In the genomic region with DNA sequence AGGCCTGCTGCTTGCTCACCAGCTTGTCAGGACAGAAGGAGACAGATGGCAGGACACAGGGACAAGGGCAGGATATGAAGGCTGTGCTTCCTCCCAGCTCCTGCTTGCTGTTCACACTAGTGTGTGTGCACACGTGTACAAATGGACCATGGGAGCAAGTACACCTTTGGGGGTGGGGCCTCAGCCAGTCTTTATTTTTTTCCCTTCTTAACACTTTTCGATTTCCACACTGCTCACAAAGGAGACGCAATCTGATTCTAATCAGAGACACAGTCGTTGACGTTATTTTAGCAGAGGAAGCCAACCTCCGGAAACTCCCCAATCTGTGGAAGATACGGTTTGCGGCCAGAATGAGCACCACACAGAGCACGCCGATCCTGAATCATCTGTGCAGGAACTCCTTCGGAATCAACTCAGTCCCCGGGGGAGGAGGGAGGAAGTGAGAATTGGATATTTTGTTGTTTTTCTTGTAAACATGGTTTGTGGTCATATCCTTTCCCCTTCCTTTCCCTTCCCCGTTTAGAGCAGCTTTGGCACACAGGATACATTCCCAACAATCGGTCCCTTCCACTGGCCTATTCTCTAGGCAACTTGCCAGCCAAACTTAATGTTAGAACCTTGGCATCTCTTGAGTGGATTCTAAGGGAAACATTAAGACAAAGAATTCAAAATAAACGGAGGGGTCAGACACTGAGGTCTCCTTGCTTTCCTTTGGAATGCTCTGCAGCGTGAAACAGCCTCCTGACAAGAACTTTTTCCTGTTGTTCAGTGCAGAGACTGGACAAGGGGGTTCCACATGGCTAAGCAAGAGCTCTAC, we compare ENCODE assay signal across 9 mouse cellular contexts. TPM values are rescaled to one million over a fixed set of nuclear protein-coding genes. Genes with fewer than 3 reads are reported as not detected.
DNase-seq lines count a peak whose midpoint lies in the region; ATAC-seq and TF ChIP-seq lines count a peak whose summit lies in the region.
"Had no signal": no experiment of that assay in that cellular context is flagged by ENCODE, and none has a peak within 500 bp of the region (broad histone marks: within the 10 kb centered on the region; RNA-seq: fewer than 3 reads in every experiment).

No protein-coding gene starts in this region.

- no peak overlapping the region for H3K27ac ChIP-seq in thymus, adult 2 months (ENCODE audit: control insufficient read depth, insufficient read depth, low read length)
- peak overlapping the region; percentile 86 for H3K27ac ChIP-seq in liver, adult 2 months (replicated peaks; ENCODE audit: insufficient read depth, low read depth, low read length)

- no peaks in the 10 kb centered on the region for H3K27me3 ChIP-seq in thymus, adult 2 months (ENCODE audit: control insufficient read depth, insufficient read depth, low read length)
- H3K27me3 ChIP-seq in liver, adult 2 months (ENCODE audit: control insufficient read depth, insufficient read depth, low read length) = no peaks in the 10 kb centered on the region
- H3K27me3 ChIP-seq in splenic B cell, adult 2 months (ENCODE audit: control insufficient read depth, insufficient read depth, low read length, poor library complexity, severe bottlenecking) = no peaks in the 10 kb centered on the region; the same call in 1 of the 2 replicates
- H3K27me3 ChIP-seq: CH12.LX had no signal

- H3K9ac ChIP-seq in liver, adult 2 months (ENCODE audit: low read depth, low read length) = no peak overlapping the region

- peaks cover 22% of the 10 kb centered on the region for H3K4me1 ChIP-seq in thymus, adult 2 months (replicated peaks; ENCODE audit: control insufficient read depth, insufficient read depth, low read length)
- peaks cover 2% of the 10 kb centered on the region; the same call in 1 of the 2 replicates for H3K4me1 ChIP-seq in liver, adult 2 months (ENCODE audit: control insufficient read depth, insufficient read depth, low read length)

- no peaks in the 10 kb centered on the region for H3K36me3 ChIP-seq in thymus, adult 2 months (ENCODE audit: control insufficient read depth, insufficient read depth, low read length)
- no peaks in the 10 kb centered on the region for H3K36me3 ChIP-seq in liver, adult 2 months (ENCODE audit: control insufficient read depth, insufficient read depth, low read length)
- H3K36me3 ChIP-seq in splenic B cell, adult 2 months (ENCODE audit: control insufficient read depth, insufficient read depth, low read length, poor library complexity, severe bottlenecking) = no peaks in the 10 kb centered on the region

- no peak overlapping the region for H3K4me3 ChIP-seq in thymus, adult 2 months (ENCODE audit: control insufficient read depth, insufficient read depth, low read length)
- H3K4me3 ChIP-seq in liver, adult 2 months (ENCODE audit: insufficient read depth, low read depth, low read length) = no peak overlapping the region

- ATAC-seq in hematopoietic stem cell, adult 5-6 weeks (replicated peaks in 1 of 2; ENCODE audit: insufficient read depth in 1 of 2, low FRiP score in 2 of 2, low TSS enrichment in 1 of 2, low read depth in 1 of 2, poor library complexity in 2 of 2, severe bottlenecking in 2 of 2) = peak; percentile 67 to 80

- WGBS in thymus, adult 2 months = 25% methylated on average over 16 of the region's 16 CpGs
- WGBS in liver, adult 2 months = 63% methylated on average over 16 of the region's 16 CpGs

- no peaks in the 10 kb centered on the region for H3K79me2 ChIP-seq in liver, adult 2 months (ENCODE audit: control insufficient read depth, insufficient read depth, low read length)

- TF ChIP-seq POLR2A in thymus, adult 2 months (IDR thresholded peaks at IDR 0.05; ENCODE audit: control insufficient read depth, extremely low read depth, insufficient read depth, low read length, poor library complexity) = no peak
- TF ChIP-seq POLR2A in liver, adult 2 months (IDR thresholded peaks at IDR 0.05; ENCODE audit: extremely low read depth, insufficient read depth, low read length) = no peak

- DNase-seq in adrenal gland, adult 8-10 months = peak; percentile 44
- DNase-seq in adrenal gland, postnatal 4 days (ENCODE audit: low spot score in 2 of 2) = no peak
- DNase-seq in thymus, postnatal 4 days = peak; percentile 33
- no peak for DNase-seq in thymus, adult 2 months
- peak; percentile 60 for DNase-seq in liver, adult 2 months (ENCODE audit: extremely low read depth, low read depth, low spot score)
- DNase-seq in splenic B cell, adult 2 months (ENCODE audit: low read depth, low spot score) = peak; percentile 40
- no peak for DNase-seq in urinary bladder, adult 2 months (ENCODE audit: low spot score)

- TF ChIP-seq CTCF in thymus, adult 2 months (IDR thresholded peaks at IDR 0.05; ENCODE audit: borderline replicate concordance, control insufficient read depth, extremely low read depth, insufficient read depth, low read length, poor library complexity) = no peak
- TF ChIP-seq CTCF in liver, adult 2 months (IDR thresholded peaks at IDR 0.05; ENCODE audit: low read depth, low read length) = no peak

RNA-seq across cellular contexts. Expression of a gene that starts 6.7 kb away (rescaled TPM):
- under 1 TPM in 2 of 4 experiments, not detected in 2; 0.22 to 0.30 TPM for total RNA-seq in adrenal gland, adult 8-10 months (2022)
- total RNA-seq in adrenal gland, postnatal 4 days (2021) = under 1 TPM; 0.39 to 0.93 TPM
- 0.15 and 0.19 TPM in 2 replicates for polyA plus RNA-seq in thymus, adult 2 months (2012; rRNA removed)
- 0.65 and 3.3 TPM in 2 replicates for total RNA-seq in hematopoietic stem cell, adult 5-6 weeks (2017)
- 0.09 TPM in 1 of 2 replicates, not detected in the other for total RNA-seq in liver, adult 2 months (2014; rRNA removed)
- polyA plus RNA-seq in liver, adult 2 months (2012; rRNA removed) = 0.04 TPM in 1 of 2 replicates, not detected in the other
- polyA plus RNA-seq in urinary bladder, adult 2 months (2012; rRNA removed) = 0.10 and 0.23 TPM in 2 replicates
- total RNA-seq: CH12.LX had no signal

Comparison
In these comparisons a context has a peak if more than half of its experiments do, and no peak if none do; other contexts are left out.
1. DNase-seq: peak in adrenal gland, adult 8-10 months (single experiment), thymus, postnatal 4 days (single experiment), liver, adult 2 months (single experiment) and splenic B cell, adult 2 months (single experiment); none in adrenal gland, postnatal 4 days (0 of 2), thymus, adult 2 months (single experiment) and urinary bladder, adult 2 months (single experiment).